Mouse (Mus musculus) embryo, embryonic 10.5 days (tissue): Measurements from ENCODE around the gene Oprl1.

Source experiments
- DNase-seq: peaks from one replicate; pipeline ENCODE4 v3.0.0-alpha.2; 2015; ENCODE audit warnings: low spot score

The Oprl1 gene

GRCm38 (mm10) chr2:181714903-181715326, at the start of gene Oprl1:
Gene Oprl1 (plus strand): TSS chr2:181715016.
- DNase-seq, result peak; percentile 55

- no peak for DNase-seq
Measured at GRCm38 (mm10) chr2:181670285-181670912, 44.4 kb upstream of the Oprl1 start.

- DNase-seq, result no peak
Measured at GRCm38 (mm10) chr2:181670913-181671311, 43.9 kb upstream of the Oprl1 start.

GRCm38 (mm10) chr2:181671326-181671725, 43.5 kb upstream of the Oprl1 start, which contains the start of gene Sox18:
Gene Sox18 (minus strand): TSS chr2:181671640.
- DNase-seq, result peak; percentile 45

GRCm38 (mm10) chr2:181671984-181672383, 42.8 kb upstream of the Oprl1 start:
- DNase-seq, result no peak

- DNase-seq, result peak; percentile 36
Measured at GRCm38 (mm10) chr2:181673501-181673900, 41.3 kb upstream of the Oprl1 start.

GRCm38 (mm10) chr2:181674934-181675333, 39.9 kb upstream of the Oprl1 start:
- DNase-seq, result no peak

GRCm38 (mm10) chr2:181675454-181675853, 39.4 kb upstream of the Oprl1 start:
- peak; percentile 78 for DNase-seq

GRCm38 (mm10) chr2:181676424-181676823, 38.4 kb upstream of the Oprl1 start:
- peak; percentile 65 for DNase-seq

- no peak for DNase-seq
Measured at GRCm38 (mm10) chr2:181677096-181677754, 37.6 kb upstream of the Oprl1 start.

GRCm38 (mm10) chr2:181677755-181678098, 37.1 kb upstream of the Oprl1 start:
- no peak for DNase-seq

- peak; percentile 90 for DNase-seq
Measured at GRCm38 (mm10) chr2:181678780-181679179, 36.0 kb upstream of the Oprl1 start.

- peak; percentile 78 for DNase-seq
Measured at GRCm38 (mm10) chr2:181679951-181680715, 34.7 kb upstream of the Oprl1 start, which contains the start of gene Tcea2. Gene Tcea2 (plus strand): TSS chr2:181680310.

GRCm38 (mm10) chr2:181680716-181681117, 34.1 kb upstream of the Oprl1 start:
- no peak for DNase-seq

- DNase-seq, result no peak
Measured at GRCm38 (mm10) chr2:181681978-181682377, 32.8 kb upstream of the Oprl1 start.

GRCm38 (mm10) chr2:181683381-181683780, 31.4 kb upstream of the Oprl1 start:
- DNase-seq, result no peak

GRCm38 (mm10) chr2:181684713-181685112, 30.1 kb upstream of the Oprl1 start:
- DNase-seq, result no peak

- DNase-seq, result no peak
Measured at GRCm38 (mm10) chr2:181685686-181686085, 29.1 kb upstream of the Oprl1 start.

GRCm38 (mm10) chr2:181687586-181687985, 27.2 kb upstream of the Oprl1 start:
- no peak for DNase-seq

GRCm38 (mm10) chr2:181689466-181690160, 25.2 kb upstream of the Oprl1 start:
- no peak for DNase-seq

- DNase-seq, result no peak
Measured at GRCm38 (mm10) chr2:181691083-181691482, 23.7 kb upstream of the Oprl1 start.

- DNase-seq, result no peak
Measured at GRCm38 (mm10) chr2:181691571-181691970, 23.2 kb upstream of the Oprl1 start.
